Mouse (Mus musculus) spleen, adult 2 months (tissue): ENCODE results near the gene Snx25. TPM values are rescaled to one million over a fixed set of nuclear protein-coding genes. Genes with fewer than 3 reads are reported as not detected.

Experiments used
- DNase-seq, 2 experiments: peaks; one replicate each; pipeline versions ENCODE4 v3.0.0 to v3.0.0-alpha.2; 2012 to 2021; ENCODE audit warnings: low spot score in 2 of 2, low read depth in 1 of 2
- H3K27ac ChIP-seq: fragments of 200-500 bp; 2 replicates; pipeline ENCODE4 v1.5.1; 2012; ENCODE audit warnings: low read length, inconsistent platforms; ENCODE audit not compliant: insufficient read depth
- H3K27me3 ChIP-seq: fragments of 200-500 bp; 2 replicates; pipeline ENCODE4 v1.6.1; 2012; ENCODE audit warnings: mild to moderate bottlenecking, moderate library complexity, low read length, inconsistent platforms; ENCODE audit not compliant: control insufficient read depth, insufficient read depth
- H3K36me3 ChIP-seq: fragments of 200-500 bp; 2 replicates; pipeline ENCODE4 v1.6.1; 2012; ENCODE audit warnings: mild to moderate bottlenecking, low read length, inconsistent platforms; ENCODE audit not compliant: control insufficient read depth, insufficient read depth
- H3K4me1 ChIP-seq: fragments of 200-500 bp; 2 replicates; pipeline ENCODE4 v1.6.1; 2011; ENCODE audit warnings: inconsistent platforms; ENCODE audit not compliant: control insufficient read depth, insufficient read depth, insufficient read length
- H3K4me3 ChIP-seq: fragments of 200-500 bp; 2 replicates; pipeline ENCODE4 v1.5.1; 2011; ENCODE audit warnings: mild to moderate bottlenecking, inconsistent platforms; ENCODE audit not compliant: insufficient read depth, insufficient read length; ENCODE audit errors: extremely low read depth
- CTCF ChIP-seq: fragments of 200-500 bp; IDR thresholded peaks from 2 replicates; pipeline ENCODE4 v1.5.1; 2011; ENCODE audit warnings: mild to moderate bottlenecking, inconsistent platforms; ENCODE audit not compliant: insufficient read depth, insufficient read length, insufficient replicate concordance; ENCODE audit errors: extremely low read depth
- POLR2A ChIP-seq: fragments of 200-500 bp; IDR thresholded peaks from 2 replicates; pipeline ENCODE4 v1.6.1; 2011; ENCODE audit warnings: low read depth, low read length, inconsistent platforms
- WGBS: fragments of 180-500 bp; shearing (Covaris S2); methylation state at CpG from one replicate; pipeline ENCODE4 v1.1.7; 2018; 5-methylcytosine and 5-hydroxymethylcytosine counted together
- polyA plus RNA-seq: library from polyadenylated mRNA; depleted of rRNA; stranded (reverse); fragments of >200 nt; gene quantifications from 2 replicates; pipeline ENCODE4 v1.2.3, GENCODE M21; 2012; rRNA removed

Gene Snx25
- polyA plus RNA-seq, 1 experiment, result 4.9 TPM

- DNase-seq, result peak in 1 of 2 experiments; percentile 23
- TF ChIP-seq CTCF (no peak), POLR2A (no peak)
Measured at GRCm38 (mm10) chr8:45999138-45999783, 152.7 kb downstream of the Snx25 start, which contains the start of gene Lrp2bp. Lrp2bp (plus strand) TSS chr8:45999303.

GRCm38 (mm10) chr8:45998228-45998627 is 153.7 kb downstream of the Snx25 start:
- Histone ChIP-seq H3K27ac (no peak overlapping the region), H3K36me3 (peaks cover 16% of the 10 kb centered on the region), H3K4me1 (peaks cover 3% of the 10 kb centered on the region; the same call in 1 of the 2 replicates), H3K27me3 (no peaks in the 10 kb centered on the region), H3K4me3 (no peak overlapping the region)
- TF ChIP-seq POLR2A, result no peak
- TF ChIP-seq CTCF, result no peak
- 91% methylated on average over 2 of the region's 2 CpGs for WGBS
- DNase-seq, result no peak

More at GRCm38 (mm10) chr8:45999138-45999783, 152.7 kb downstream of the Snx25 start, which contains the start of gene Lrp2bp:
- H3K27me3 ChIP-seq, result no peaks in the 10 kb centered on the region
- peaks cover 3% of the 10 kb centered on the region; the same call in 1 of the 2 replicates for H3K4me1 ChIP-seq
- H3K36me3 ChIP-seq, result peaks cover 15% of the 10 kb centered on the region
- H3K27ac ChIP-seq, result peak within 1 kb of the TSS; percentile 92
- H3K4me3 ChIP-seq, result peak within 1 kb of the TSS; percentile 64
- 11% methylated on average over 22 of the region's 22 CpGs for WGBS

GRCm38 (mm10) chr8:45995576-45995975 is 156.4 kb downstream of the Snx25 start:
- WGBS, result 88% methylated on average over 3 of the region's 3 CpGs
- Histone ChIP-seq H3K27me3 (no peaks in the 10 kb centered on the region), H3K4me1 (peaks cover 5% of the 10 kb centered on the region; the same call in 1 of the 2 replicates), H3K4me3 (no peak overlapping the region), H3K36me3 (peaks cover 16% of the 10 kb centered on the region), H3K27ac (no peak overlapping the region)
- TF ChIP-seq CTCF (no peak), POLR2A (no peak)
- DNase-seq, result no peak

GRCm38 (mm10) chr8:45994111-45994510 is 157.8 kb downstream of the Snx25 start:
- no peaks in the 10 kb centered on the region for H3K27me3 ChIP-seq
- TF ChIP-seq POLR2A, result no peak
- 0 out of 2 replicates have a peak, but pooled peaks have one; percentile 2 for TF ChIP-seq CTCF
- WGBS, result 94% methylated on average over 2 of the region's 2 CpGs
- H3K4me3 ChIP-seq, result no peak overlapping the region
- H3K4me1 ChIP-seq, result peaks cover 4% of the 10 kb centered on the region; the same call in 1 of the 2 replicates
- peaks cover 17% of the 10 kb centered on the region for H3K36me3 ChIP-seq
- no peak for DNase-seq
- no peak overlapping the region for H3K27ac ChIP-seq

- WGBS, result 23% methylated on average over 4 of the region's 4 CpGs
- no peaks in the 10 kb centered on the region for H3K27me3 ChIP-seq
- peak overlapping the region; percentile 57 for H3K27ac ChIP-seq
- no peak for DNase-seq
- no peak overlapping the region for H3K4me3 ChIP-seq
- H3K4me1 ChIP-seq, result peaks cover 4% of the 10 kb centered on the region; the same call in 1 of the 2 replicates
- peaks cover 16% of the 10 kb centered on the region for H3K36me3 ChIP-seq
- TF ChIP-seq CTCF (no peak), POLR2A (no peak)
Measured at GRCm38 (mm10) chr8:45990631-45991310, 161.2 kb downstream of the Snx25 start.

GRCm38 (mm10) chr8:45988189-45988588 is 163.8 kb downstream of the Snx25 start:
- H3K4me1 ChIP-seq, result peaks cover 4% of the 10 kb centered on the region; the same call in 1 of the 2 replicates
- H3K27me3 ChIP-seq, result no peaks in the 10 kb centered on the region
- no peak overlapping the region for H3K4me3 ChIP-seq
- no peak overlapping the region for H3K27ac ChIP-seq
- H3K36me3 ChIP-seq, result peaks cover 19% of the 10 kb centered on the region
- no peak for DNase-seq
- 84% methylated on average over 2 of the region's 2 CpGs for WGBS
- TF ChIP-seq CTCF (no peak), POLR2A (no peak)

GRCm38 (mm10) chr8:45986665-45987064 is 165.3 kb downstream of the Snx25 start:
- H3K36me3 ChIP-seq, result peaks cover 25% of the 10 kb centered on the region
- TF ChIP-seq POLR2A (no peak), CTCF (no peak)
- DNase-seq, result no peak
- WGBS, result 81% methylated on average over 3 of the region's 3 CpGs
- H3K27ac ChIP-seq, result no peak overlapping the region
- H3K4me3 ChIP-seq, result no peak overlapping the region
- peaks cover 4% of the 10 kb centered on the region; the same call in 1 of the 2 replicates for H3K4me1 ChIP-seq
- H3K27me3 ChIP-seq, result no peaks in the 10 kb centered on the region

Other genes with a start within 250 kb of the Snx25 start
- gene Ccdc110, start 217.5 kb downstream of the Snx25 start, polyA plus RNA-seq, result not detected in 2 replicates
- 0.20 and 0.29 TPM in 2 replicates for gene 1700029J07Rik, start 176.9 kb downstream of the Snx25 start, polyA plus RNA-seq
- gene Ufsp2, start 176.6 kb downstream of the Snx25 start, polyA plus RNA-seq, result 5.2 and 5.4 TPM in 2 replicates
- 0.05 TPM in 1 of 2 replicates, not detected in the other for gene Lrp2bp, start 152.9 kb downstream of the Snx25 start, polyA plus RNA-seq
- 3.4 and 3.8 TPM in 2 replicates for gene Ankrd37, start 146.5 kb downstream of the Snx25 start, polyA plus RNA-seq
- 3.0 TPM in 2 replicates for gene Cfap97, start 388 bp downstream of the Snx25 start, polyA plus RNA-seq
- 84.5 and 116 TPM in 2 replicates for gene Slc25a4, start 59.1 kb upstream of the Snx25 start, polyA plus RNA-seq
- not detected in 2 replicates for gene Helt, start 142.5 kb upstream of the Snx25 start, polyA plus RNA-seq